ENCODE assay signal across 16 mouse cellular contexts in the genomic region with DNA sequence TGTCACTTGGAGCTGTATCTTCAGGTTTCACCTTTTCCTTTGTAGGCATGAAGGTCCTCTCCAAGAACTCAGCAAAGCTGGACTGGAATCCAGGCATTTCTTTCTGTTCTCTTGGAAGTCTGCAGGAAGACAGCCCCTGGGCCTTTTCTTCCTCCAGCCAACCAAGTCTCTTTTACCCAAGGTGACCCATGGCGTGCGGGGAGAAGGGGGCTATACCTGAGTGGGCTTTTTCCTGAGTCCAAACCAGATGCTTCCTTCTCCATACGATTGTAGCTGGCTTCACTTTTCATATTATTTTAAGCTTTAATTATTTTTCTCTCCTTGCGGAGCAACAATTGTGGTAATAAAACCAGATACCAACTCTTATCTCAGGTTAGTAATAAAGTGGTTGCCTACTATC. TPM values are rescaled to one million over a fixed set of nuclear protein-coding genes. Genes with fewer than 3 reads are reported as not detected.
"Had no signal": no experiment of that assay in that cellular context is flagged by ENCODE, and none has a peak within 500 bp of the region (broad histone marks: within the 10 kb centered on the region; RNA-seq: fewer than 3 reads in every experiment).

No protein-coding gene starts in this region.

RNA-seq across cellular contexts. Expression of gene Gm3127, which starts 23.2 kb away (rescaled TPM):
- total RNA-seq: gastrocnemius, adult 18-20 months; gastrocnemius, adult 8-10 months; gastrocnemius, postnatal 36 days; heart, adult 2 months; heart, postnatal 14 days; heart, postnatal 36 days; hematopoietic stem cell, adult 5-6 weeks; hindbrain, postnatal 0 days; layer of hippocampus, adult 18-20 months; layer of hippocampus, adult 8-10 months; layer of hippocampus, postnatal 14 days; layer of hippocampus, postnatal 36 days; left cerebral cortex, adult 18-20 months; left cerebral cortex, adult 8-10 months; left cerebral cortex, postnatal 10 days; left cerebral cortex, postnatal 25 days had no signal

RNA-seq across cellular contexts. Expression of gene Gm2974, which starts 40.7 kb away (rescaled TPM):
- total RNA-seq: gastrocnemius, adult 18-20 months; gastrocnemius, adult 8-10 months; gastrocnemius, postnatal 36 days; heart, adult 2 months had no signal

RNA-seq across cellular contexts. Expression of gene Gm3115, which starts 57.7 kb away (rescaled TPM):
- total RNA-seq: gastrocnemius, adult 18-20 months; gastrocnemius, adult 8-10 months; gastrocnemius, postnatal 36 days; hematopoietic stem cell, adult 5-6 weeks; hindbrain, postnatal 0 days had no signal
